Mouse (Mus musculus): ENCODE measurements around the gene Fgfr2. TPM values are rescaled to one million over a fixed set of nuclear protein-coding genes. Genes with fewer than 3 reads are reported as not detected.

The Fgfr2 gene
- polyA plus RNA-seq, 1 experiment from 2014 or later: 99.3 TPM

DNA sequence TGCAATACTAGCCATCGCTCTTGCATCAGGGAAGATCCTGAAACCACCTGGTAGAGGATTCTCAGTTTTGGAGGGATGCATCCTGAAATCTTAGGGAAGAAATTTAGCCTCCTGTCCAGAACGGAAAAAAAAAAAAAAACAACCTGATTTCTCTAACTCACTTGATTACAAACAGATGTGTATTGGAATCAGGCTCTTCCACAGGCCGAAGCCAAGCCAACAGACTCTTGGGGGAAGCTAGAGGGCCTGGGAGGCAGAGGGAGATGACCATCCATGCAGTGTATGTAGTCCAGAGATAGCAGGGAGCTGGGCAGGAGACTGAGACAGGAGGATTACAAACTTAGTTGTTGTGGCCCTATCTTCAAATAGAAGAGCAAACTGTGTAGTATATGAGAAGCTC lies 29.0 kb downstream of the Fgfr2 start:
- WGBS: 79% methylated on average over 3 of the region's 3 CpGs
- DNase-seq (ENCODE audit: low spot score): no peak
- Histone ChIP-seq H3K27me3 (ENCODE audit: low read depth, poor library complexity, severe bottlenecking) (no peaks in the 10 kb centered on the region), H3K36me3 (peaks cover 33% of the 10 kb centered on the region), H3K4me3 (no peak overlapping the region), H3K9me3 (replicated peaks) (no peaks in the 10 kb centered on the region), H3K27ac (replicated peaks) (no peak overlapping the region), H3K4me1 (peaks cover 38% of the 10 kb centered on the region)

DNA sequence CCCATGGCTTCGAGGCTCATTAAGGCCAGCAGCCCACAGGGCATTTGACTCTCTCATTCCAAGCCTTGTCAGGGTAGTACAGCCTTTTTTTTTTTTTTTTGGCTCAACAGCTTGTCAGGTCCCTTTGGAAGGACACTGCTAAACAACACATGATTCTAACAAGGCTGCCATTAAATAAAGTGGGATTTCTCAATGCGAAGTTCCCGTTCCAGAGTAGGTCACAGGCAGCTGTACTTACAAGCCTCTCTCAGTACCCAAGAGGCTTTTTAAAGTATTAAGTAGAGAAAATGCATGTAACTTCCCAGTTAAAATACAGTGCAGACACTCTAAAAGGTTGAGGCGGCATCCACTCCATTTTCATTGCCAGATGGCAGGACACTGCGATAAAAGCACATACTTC lies 29.4 kb downstream of the Fgfr2 start:
- no peak for DNase-seq (ENCODE audit: low spot score)
- H3K4me1 ChIP-seq: peaks cover 42% of the 10 kb centered on the region
- no peaks in the 10 kb centered on the region for H3K9me3 ChIP-seq (replicated peaks)

DNA sequence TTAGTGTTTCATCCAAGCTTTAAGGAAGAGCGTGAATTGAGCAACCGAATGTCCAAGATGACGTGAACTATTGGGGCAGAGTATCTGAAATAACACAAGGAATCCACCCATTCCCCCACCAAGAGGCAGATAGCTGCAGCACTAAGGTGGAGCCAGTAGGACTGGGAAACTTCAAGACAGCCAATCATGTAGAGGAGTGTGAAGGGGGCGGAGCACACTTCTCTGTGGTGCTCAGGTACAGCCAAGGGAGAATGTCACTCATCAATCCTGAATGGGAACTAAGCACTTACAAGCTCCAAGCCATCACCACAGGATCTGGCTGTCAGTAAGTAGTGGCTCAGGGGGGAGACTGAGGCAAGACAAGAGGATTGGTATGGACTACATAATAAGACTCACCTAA lies 32.5 kb downstream of the Fgfr2 start:
- DNase-seq (ENCODE audit: low spot score): no peak
- Histone ChIP-seq H3K4me3 (no peak overlapping the region), H3K27ac (replicated peaks) (no peak overlapping the region), H3K27me3 (ENCODE audit: low read depth, poor library complexity, severe bottlenecking) (no peaks in the 10 kb centered on the region), H3K9me3 (replicated peaks) (no peaks in the 10 kb centered on the region), H3K4me1 (peaks cover 30% of the 10 kb centered on the region), H3K36me3 (peaks cover 16% of the 10 kb centered on the region)
- WGBS: 89% methylated on average over 4 of the region's 4 CpGs

More for the DNA sequence above, 29.4 kb downstream of the Fgfr2 start:
- WGBS: 96% methylated on average over 5 of the region's 5 CpGs
- H3K36me3 ChIP-seq: peaks cover 33% of the 10 kb centered on the region
- no peaks in the 10 kb centered on the region for H3K27me3 ChIP-seq (ENCODE audit: low read depth, poor library complexity, severe bottlenecking)
- H3K27ac ChIP-seq (replicated peaks): no peak overlapping the region
- no peak overlapping the region for H3K4me3 ChIP-seq

DNA sequence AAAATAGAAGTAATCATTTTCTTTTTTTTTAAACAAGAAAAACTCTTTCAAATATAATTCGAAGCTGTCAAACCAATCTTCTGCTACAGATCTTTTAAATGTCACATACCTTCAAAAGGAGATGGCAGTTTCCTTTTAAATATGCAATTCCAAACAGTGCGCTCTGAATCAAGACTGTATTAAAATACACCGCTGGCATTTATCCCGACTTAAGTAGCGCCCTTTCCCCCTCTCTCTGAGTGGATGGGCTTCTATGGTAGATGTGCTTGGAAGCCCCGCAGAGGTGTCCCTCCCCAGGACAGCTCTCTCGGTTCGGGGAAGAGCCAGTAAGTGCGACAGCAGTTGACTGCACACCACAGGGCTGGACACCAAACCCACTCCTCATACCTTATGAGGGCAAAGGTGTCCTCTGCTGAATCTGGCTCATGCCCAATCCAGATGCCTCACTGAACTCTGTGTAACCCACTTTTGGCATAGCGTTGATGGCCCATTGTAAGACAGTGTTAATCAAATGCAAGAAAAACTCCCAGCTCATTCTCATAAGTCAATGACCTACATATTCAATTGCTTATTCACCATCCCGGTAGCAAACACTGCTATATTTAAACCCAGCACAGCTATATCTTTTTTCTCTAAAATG lies 33.4 kb downstream of the Fgfr2 start:
- Histone ChIP-seq H3K27me3 (ENCODE audit: low read depth, poor library complexity, severe bottlenecking) (no peaks in the 10 kb centered on the region), H3K4me1 (peaks cover 30% of the 10 kb centered on the region), H3K36me3 (peaks cover 18% of the 10 kb centered on the region), H3K9me3 (replicated peaks) (no peaks in the 10 kb centered on the region), H3K27ac (replicated peaks) (no peak overlapping the region), H3K4me3 (no peak overlapping the region)
- WGBS: 86% methylated on average over 11 of the region's 11 CpGs
- no peak for DNase-seq (ENCODE audit: low spot score)

DNA sequence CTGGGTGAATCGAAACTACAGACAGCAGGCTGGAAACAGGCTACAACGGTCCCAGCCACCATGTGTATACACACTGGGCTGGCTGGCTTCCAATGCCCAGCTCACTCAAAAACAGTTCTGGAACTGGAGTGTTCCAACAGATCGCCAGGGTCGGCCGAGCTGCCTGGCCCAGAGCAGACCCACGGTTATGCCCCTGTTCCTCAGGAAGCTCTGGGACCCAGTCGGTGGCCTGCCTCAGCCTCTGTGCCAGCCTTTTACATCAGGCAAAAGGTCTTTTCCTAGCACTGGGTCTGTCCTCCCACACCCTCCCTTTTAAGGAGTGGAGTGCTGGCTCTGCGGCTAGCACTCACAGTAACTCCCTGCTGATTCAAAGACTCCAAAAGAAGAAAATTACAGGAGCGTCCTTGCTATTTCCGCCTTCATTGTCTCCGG lies 34.3 kb downstream of the Fgfr2 start:
- no peaks in the 10 kb centered on the region for H3K9me3 ChIP-seq (replicated peaks)
- no peak for DNase-seq (ENCODE audit: low spot score)
- peaks cover 18% of the 10 kb centered on the region for H3K36me3 ChIP-seq
- WGBS: 81% methylated on average over 11 of the region's 11 CpGs
- H3K27me3 ChIP-seq (ENCODE audit: low read depth, poor library complexity, severe bottlenecking): no peaks in the 10 kb centered on the region
- H3K4me1 ChIP-seq: peaks cover 33% of the 10 kb centered on the region
- H3K4me3 ChIP-seq: no peak overlapping the region
- H3K27ac ChIP-seq (replicated peaks): peak overlapping the region; percentile 61

DNA sequence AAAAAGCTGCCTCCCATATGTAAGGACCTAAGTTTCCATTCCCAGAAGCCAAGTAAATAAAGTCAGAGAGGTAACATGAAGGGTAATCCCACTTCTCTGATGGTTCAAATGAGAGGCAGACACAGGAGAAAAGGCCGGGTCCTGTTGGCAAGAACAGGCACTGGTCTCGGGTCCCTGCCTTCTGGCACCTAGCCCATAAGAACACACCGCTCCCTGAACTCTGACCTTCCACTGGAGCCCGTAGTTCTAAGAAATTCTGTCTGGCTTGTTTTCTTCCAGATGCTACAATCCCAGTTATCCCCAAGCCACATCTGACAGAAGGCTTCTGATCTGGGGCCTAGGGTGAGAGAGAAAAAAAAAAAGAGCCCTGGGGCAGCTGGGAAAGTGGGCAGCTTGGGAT lies 34.7 kb downstream of the Fgfr2 start:
- peaks cover 33% of the 10 kb centered on the region for H3K4me1 ChIP-seq
- no peak for DNase-seq (ENCODE audit: low spot score)
- no peaks in the 10 kb centered on the region for H3K27me3 ChIP-seq (ENCODE audit: low read depth, poor library complexity, severe bottlenecking)
- H3K9me3 ChIP-seq (replicated peaks): no peaks in the 10 kb centered on the region
- peaks cover 18% of the 10 kb centered on the region for H3K36me3 ChIP-seq
- no peak overlapping the region for H3K4me3 ChIP-seq
- no peak overlapping the region; the same call in 1 of the 2 replicates for H3K27ac ChIP-seq (replicated peaks)
- 83% methylated on average over 4 of the region's 4 CpGs for WGBS

DNA sequence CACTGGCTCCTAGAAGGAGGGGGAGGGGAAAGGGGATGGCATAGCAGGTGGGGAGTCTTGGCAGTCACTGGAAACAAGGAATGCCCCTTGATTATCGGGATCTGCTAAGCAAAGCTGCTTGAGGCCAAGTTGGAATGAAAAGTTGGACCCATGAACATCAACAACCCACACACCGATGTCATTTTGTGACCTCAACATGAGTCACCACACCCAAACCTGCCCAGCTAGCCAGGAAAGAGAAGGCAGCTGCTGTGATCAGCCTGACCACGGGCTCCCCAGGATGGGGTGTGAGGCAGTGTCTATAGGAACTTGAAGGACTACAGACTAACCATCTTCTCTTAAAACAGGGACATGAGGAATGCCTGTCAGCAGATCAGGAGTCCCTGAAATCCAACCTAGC lies 37.7 kb downstream of the Fgfr2 start:
- H3K27ac ChIP-seq (replicated peaks): no peak overlapping the region
- peaks cover 34% of the 10 kb centered on the region for H3K4me1 ChIP-seq
- H3K36me3 ChIP-seq: peaks cover 25% of the 10 kb centered on the region
- H3K4me3 ChIP-seq: no peak overlapping the region
- 92% methylated on average over 3 of the region's 3 CpGs for whole genome bisulfite sequencing
- no peak for DNase-seq (ENCODE audit: low spot score)
- H3K9me3 ChIP-seq (replicated peaks): no peaks in the 10 kb centered on the region
- H3K27me3 ChIP-seq (ENCODE audit: low read depth, poor library complexity, severe bottlenecking): no peaks in the 10 kb centered on the region

DNA sequence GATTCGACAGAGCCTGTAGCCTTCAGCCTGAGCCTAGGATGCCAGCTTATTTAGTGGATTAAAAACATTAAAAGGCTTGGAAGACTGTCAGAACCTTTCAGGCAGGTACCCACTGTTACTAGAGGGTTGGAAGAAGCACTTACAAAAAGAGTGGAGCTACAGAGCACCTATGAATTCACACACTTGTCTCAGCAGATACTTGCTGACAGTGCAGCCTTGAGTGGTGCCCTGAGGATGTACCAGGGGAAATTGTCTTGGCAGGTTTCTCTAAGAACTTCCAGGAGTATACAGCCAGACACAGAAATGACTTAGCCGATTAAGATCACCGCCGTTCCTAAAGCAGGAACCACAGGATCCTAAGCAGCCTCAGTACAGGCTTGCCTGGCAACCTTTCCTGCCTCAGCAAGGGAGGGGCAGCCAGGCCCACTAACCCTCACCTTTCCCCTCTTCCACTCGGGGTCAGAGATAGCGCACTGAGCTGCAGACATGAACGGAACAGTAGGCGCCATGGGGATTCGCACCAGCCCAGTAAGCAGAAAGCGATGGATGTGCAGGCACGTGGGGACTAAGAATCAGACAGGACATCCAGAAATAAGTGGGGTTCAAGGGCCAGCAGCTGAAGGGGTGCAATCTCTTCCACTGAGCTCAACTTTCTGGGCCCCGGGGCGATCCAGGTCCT lies 39.1 kb downstream of the Fgfr2 start:
- no peak overlapping the region for H3K4me3 ChIP-seq
- no peaks in the 10 kb centered on the region for H3K27me3 ChIP-seq (ENCODE audit: low read depth, poor library complexity, severe bottlenecking)
- DNase-seq (ENCODE audit: low spot score): no peak
- peaks cover 21% of the 10 kb centered on the region for H3K4me1 ChIP-seq
- 90% methylated on average over 13 of the region's 13 CpGs for WGBS
- peaks cover 38% of the 10 kb centered on the region for H3K36me3 ChIP-seq
- H3K27ac ChIP-seq (replicated peaks): no peak overlapping the region
- H3K9me3 ChIP-seq (replicated peaks): no peaks in the 10 kb centered on the region

DNA sequence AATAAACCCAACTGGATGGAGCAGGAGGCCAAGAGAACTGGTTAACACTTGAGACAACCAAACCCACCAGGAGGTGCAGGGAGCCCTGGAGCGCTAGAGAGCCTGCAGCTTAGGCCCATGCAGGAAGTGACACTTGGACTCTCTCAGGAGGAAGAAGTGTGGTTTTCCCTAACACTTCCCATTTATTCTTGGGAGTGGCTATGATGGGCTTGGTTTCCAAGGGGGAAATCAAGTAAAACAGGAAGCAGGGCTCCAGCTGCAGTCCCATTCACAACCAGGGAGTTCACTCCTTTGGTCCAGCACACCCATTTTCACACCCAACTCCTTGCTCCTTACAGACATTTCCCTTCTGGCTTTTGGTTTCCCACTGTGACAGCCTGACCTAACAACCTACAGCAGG lies 44.2 kb downstream of the Fgfr2 start:
- Histone ChIP-seq H3K4me3 (no peak overlapping the region), H3K27me3 (ENCODE audit: low read depth, poor library complexity, severe bottlenecking) (no peaks in the 10 kb centered on the region), H3K36me3 (peaks cover 71% of the 10 kb centered on the region), H3K9me3 (replicated peaks) (no peaks in the 10 kb centered on the region), H3K4me1 (peaks cover 36% of the 10 kb centered on the region), H3K27ac (replicated peaks) (no peak overlapping the region)
- 93% methylated on average over 1 of the region's 1 CpGs for WGBS
- DNase-seq (ENCODE audit: low spot score): no peak

DNA sequence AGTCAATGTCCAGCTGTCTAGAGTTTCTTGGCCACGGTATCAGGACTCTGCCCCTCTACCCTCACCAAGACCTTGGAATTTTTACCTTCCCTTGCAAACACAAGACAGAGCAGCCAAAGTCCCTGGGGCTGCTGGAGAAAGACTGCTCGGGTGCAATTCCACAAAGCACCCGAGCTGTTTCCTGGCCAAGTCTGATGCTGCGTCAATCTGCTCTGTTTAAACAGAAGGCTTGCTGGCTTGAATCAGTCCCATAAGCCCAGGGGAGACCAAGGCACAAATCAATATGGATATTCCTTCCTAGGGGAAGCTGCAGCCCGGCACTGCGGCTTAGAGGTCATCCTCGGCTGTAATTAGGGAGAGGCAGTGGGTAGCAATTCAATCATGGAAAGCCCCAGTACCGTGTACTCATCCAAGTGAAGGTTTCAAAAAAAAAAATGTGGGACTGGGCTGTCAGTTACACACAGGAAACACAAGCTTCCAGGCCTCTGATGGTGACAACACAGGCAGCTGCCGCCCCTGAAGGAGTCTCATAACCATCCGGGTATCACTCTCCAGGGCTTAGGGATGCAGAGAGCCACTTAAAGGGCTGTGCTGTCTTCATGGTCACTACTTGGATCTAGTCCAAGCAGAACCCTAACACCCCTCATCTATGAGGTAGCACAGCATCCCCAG lies 48.6 kb downstream of the Fgfr2 start:
- Histone ChIP-seq H3K9me3 (replicated peaks) (no peaks in the 10 kb centered on the region), H3K4me3 (no peak overlapping the region), H3K4me1 (peaks cover 68% of the 10 kb centered on the region), H3K36me3 (peaks cover 61% of the 10 kb centered on the region), H3K27me3 (ENCODE audit: low read depth, poor library complexity, severe bottlenecking) (no peaks in the 10 kb centered on the region), H3K27ac (replicated peaks) (peak overlapping the region; percentile 70)
- no peak for DNase-seq (ENCODE audit: low spot score)
- WGBS: 75% methylated on average over 10 of the region's 10 CpGs

DNA sequence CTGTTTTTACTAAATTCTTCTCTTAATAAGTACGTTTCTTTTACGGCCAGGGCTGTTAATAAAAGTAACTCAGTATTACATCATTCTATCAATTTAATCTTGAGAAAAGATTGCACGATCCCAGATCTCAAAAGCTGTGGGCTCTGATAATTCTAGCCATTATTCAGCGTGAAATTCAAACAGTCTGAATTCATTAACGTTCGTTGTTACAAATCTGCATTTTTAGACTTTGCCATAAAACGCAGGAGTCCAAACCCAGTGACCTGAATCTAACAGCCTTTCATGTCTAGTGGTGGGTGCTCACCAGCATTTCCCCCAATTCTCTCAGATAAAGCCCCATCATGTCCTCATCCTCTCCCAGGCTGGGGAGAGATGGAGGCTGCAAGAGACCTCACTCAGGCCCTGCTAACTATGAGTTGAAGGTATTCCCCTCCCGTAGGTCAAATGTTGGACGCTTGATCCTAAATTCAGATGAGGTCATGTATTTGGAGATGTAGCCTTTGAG lies 50.0 kb downstream of the Fgfr2 start:
- no peaks in the 10 kb centered on the region for H3K27me3 ChIP-seq (ENCODE audit: low read depth, poor library complexity, severe bottlenecking)
- peaks cover 78% of the 10 kb centered on the region for H3K4me1 ChIP-seq
- 64% methylated on average over 9 of the region's 9 CpGs for WGBS
- peak overlapping the region; percentile 70 for H3K27ac ChIP-seq (replicated peaks)
- no peak overlapping the region for H3K4me3 ChIP-seq
- peaks cover 60% of the 10 kb centered on the region for H3K36me3 ChIP-seq
- no peaks in the 10 kb centered on the region for H3K9me3 ChIP-seq (replicated peaks)
- DNase-seq (ENCODE audit: low spot score): no peak

DNA sequence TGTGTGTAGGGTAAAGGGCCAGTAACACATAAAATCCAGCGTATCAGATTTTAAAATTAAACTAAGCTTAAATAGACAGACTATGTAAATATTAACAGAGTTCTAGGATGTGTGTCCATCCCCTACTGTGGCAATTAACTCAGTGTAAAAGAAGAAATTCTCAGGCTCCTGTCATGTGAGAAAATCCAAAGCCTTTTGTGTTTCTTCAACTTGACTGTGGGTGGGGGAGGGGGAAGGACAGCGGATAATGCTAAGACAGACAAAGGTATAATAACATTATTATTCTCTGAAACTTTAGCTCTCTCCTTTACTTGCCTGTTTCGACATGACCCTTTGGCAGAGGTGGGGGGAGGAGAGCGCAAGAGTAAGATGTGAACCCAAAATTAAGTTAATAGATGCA lies 50.6 kb downstream of the Fgfr2 start:
- H3K27me3 ChIP-seq (ENCODE audit: low read depth, poor library complexity, severe bottlenecking): no peaks in the 10 kb centered on the region
- peaks cover 60% of the 10 kb centered on the region for H3K36me3 ChIP-seq
- H3K4me3 ChIP-seq: 0 out of 2 replicates have a peak overlapping the region, but pooled peaks have one; percentile 3
- peak overlapping the region; percentile 73 for H3K27ac ChIP-seq (replicated peaks)
- H3K4me1 ChIP-seq: peaks cover 83% of the 10 kb centered on the region
- 46% methylated on average over 4 of the region's 4 CpGs for WGBS
- DNase-seq (ENCODE audit: low spot score): no peak
- no peaks in the 10 kb centered on the region for H3K9me3 ChIP-seq (replicated peaks)
